Mouse (Mus musculus) bone marrow, adult 2 months (tissue): ENCODE data around the gene P3h1.

Experiments
- CTCF ChIP-seq: fragments of 200-500 bp; IDR thresholded peaks from 2 replicates; pipeline ENCODE4 v1.5.1; 2011; ENCODE audit warnings: low read length, control low read depth; ENCODE audit not compliant: control insufficient read depth, insufficient read depth
- POLR2A ChIP-seq: fragments of 200-500 bp; IDR thresholded peaks from 2 replicates; pipeline ENCODE4 v1.6.1; 2011; ENCODE audit warnings: low read depth, mild to moderate bottlenecking, control low read depth, low read length, borderline replicate concordance; ENCODE audit not compliant: control insufficient read depth

- TF ChIP-seq POLR2A = no peak
- TF ChIP-seq CTCF = no peak
These were observed 14.0 kb downstream of the P3h1 start for GRCm38 (mm10) chr4:119246688-119247225.
